Mouse (Mus musculus): ENCODE data around the gene Cdhr3.
A peak's percentile ranks its signal among the peaks of the same experiment; 100 is the strongest.

Cdhr3 gene

DNA sequence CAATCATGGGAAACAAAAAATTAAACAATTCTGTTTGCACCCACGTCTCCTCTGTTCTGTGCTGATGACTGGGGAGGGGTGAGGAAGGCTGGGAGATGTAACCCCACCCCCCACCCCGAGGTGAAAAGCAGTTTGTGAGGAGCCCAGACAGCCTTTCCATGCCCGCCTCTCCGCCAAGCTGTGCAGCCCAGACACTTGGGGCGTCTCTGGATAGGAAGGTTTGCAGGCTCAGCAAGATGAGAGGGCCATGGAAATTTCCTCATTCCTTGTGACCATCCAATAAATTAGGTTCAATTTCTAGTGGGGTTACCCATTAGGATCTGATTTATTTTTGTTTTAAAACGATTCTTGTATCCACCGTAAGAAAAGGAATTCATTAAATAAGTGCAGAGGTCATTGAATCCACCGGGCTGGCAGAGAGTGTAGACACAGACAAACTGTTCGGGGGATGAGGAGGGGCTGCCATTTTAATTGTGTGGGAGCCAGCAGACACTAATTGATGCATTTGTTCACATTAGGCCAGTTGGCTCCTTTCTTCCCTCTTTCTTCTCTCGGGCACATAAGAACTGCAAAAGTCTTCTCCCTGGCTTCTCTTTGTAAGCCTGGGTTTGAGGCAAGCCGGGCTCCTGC lies 57.5 kb downstream of the Cdhr3 start:
- DNase-seq (ENCODE audit: low spot score in 2 of 2): no peak

DNA sequence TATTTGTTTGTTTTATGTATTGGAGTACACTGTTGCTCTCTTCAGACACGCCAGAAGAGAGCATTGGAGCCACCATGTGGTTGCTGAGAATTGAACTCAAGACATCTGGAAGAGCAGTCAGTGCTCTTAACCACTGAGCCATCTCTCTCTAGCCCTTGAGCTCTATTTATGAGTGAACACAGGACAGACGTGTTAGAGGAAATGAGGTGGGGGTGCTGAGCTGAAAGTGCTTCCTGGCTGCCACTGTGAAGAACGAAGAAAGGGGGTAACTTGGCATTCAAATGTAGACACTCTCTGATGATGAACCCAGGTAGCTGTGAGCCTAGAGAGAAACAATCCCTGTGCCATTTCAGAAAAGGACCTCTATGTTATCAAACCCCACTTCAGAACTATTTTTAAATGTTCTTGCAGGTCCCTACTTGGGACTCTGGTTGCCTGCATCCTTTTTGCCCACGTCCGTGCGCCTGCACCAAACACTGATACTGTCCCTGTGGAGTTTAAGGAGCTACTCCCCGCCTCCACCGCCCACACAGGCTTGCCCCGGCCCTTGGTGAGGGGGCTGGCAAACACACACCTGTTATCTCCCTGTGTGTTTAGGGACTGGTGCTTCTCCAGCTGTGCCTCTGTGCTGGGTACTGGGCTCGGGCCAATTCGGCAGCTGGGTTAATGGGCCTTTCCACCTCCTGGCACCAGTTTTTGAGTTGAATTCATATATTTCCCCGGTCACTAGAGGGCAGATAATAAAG lies 58.2 kb downstream of the Cdhr3 start:
- DNase-seq (ENCODE audit: low spot score in 2 of 2): no peak

DNA sequence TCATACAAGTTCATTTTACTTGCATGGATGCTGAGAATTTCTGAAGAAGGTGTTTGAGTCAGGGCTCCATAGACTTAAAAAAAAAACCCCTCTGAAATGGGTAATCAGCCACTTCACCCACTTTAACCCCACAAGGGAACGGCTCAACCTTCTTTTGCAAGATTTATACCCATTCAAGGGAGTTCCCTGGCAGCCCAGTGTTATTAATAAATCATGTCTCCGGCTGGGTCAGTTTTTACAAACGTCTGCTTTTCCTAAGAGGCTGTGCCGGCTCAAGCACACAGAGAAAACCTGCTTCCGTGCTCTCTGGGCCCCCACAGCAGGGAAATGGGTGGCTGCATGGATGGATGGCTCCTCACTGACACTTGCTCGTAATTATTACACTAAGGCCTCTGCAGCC lies 59.5 kb downstream of the Cdhr3 start:
- DNase-seq (ENCODE audit: low spot score in 2 of 2): no peak

DNA sequence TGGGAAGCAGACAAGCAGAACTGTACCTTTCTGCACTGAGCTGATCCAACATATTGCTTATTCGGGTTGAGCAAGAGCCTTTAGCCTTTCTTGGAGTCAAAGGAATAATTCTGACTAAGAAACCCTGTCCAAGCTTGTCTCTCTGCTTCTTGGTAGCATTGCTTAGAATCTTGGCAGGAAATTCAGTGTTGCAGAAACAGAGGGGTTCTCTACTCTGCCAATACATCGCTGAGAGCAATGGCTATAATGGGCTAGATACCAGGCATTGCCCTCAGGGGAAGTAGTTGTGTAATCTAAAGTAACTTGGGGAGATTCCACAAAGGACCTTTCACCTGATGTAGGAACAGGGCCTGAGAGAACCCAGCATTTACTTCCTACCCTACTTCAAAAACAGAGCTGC lies 62.1 kb downstream of the Cdhr3 start:
- no peak for DNase-seq (ENCODE audit: low spot score in 2 of 2)

GRCm38 (mm10) chr12:33030066-33030465 lies 62.6 kb downstream of the Cdhr3 start:
- no peak for DNase-seq (ENCODE audit: low spot score in 2 of 2)

GRCm38 (mm10) chr12:33028708-33029107 lies 64.0 kb downstream of the Cdhr3 start:
- DNase-seq (ENCODE audit: low spot score in 2 of 2): no peak

GRCm38 (mm10) chr12:33028109-33028691 lies 64.5 kb downstream of the Cdhr3 start:
- no peak for DNase-seq (ENCODE audit: low spot score in 2 of 2)

- peak; percentile 36 to 67 for DNase-seq (ENCODE audit: low spot score in 2 of 2)
Measured at GRCm38 (mm10) chr12:33027093-33027492, 65.6 kb downstream of the Cdhr3 start.

GRCm38 (mm10) chr12:33024524-33024923 lies 68.2 kb downstream of the Cdhr3 start:
- DNase-seq (ENCODE audit: low spot score in 2 of 2): no peak

- DNase-seq (ENCODE audit: low spot score in 2 of 2): no peak
Measured at GRCm38 (mm10) chr12:33021751-33022150, 70.9 kb downstream of the Cdhr3 start.

DNA sequence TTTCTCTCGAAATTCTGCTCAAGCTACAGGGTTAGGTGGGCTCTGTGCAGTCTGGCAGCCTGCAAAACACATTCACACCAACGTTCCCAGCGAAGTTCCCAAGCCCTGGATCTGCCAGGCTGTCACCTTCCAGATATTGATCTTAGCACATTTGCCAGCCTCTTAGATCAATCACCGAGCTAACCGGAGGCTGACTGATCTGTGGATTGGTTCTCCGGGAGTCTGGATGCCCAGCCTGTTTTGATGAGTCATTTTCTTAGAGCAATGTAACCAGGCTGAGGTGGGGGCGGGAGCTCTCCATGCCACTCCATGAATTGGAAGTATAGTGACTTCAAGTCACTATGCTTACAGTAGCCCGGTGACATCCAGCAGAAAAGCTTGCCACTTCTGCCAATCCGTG lies 71.5 kb downstream of the Cdhr3 start:
- DNase-seq (ENCODE audit: low spot score in 2 of 2): no peak

GRCm38 (mm10) chr12:33020011-33020410 lies 72.7 kb downstream of the Cdhr3 start:
- no peak for DNase-seq (ENCODE audit: low spot score in 2 of 2)

- DNase-seq (ENCODE audit: low spot score in 2 of 2): no peak
Measured at GRCm38 (mm10) chr12:33018601-33019000, 74.1 kb downstream of the Cdhr3 start.

DNA sequence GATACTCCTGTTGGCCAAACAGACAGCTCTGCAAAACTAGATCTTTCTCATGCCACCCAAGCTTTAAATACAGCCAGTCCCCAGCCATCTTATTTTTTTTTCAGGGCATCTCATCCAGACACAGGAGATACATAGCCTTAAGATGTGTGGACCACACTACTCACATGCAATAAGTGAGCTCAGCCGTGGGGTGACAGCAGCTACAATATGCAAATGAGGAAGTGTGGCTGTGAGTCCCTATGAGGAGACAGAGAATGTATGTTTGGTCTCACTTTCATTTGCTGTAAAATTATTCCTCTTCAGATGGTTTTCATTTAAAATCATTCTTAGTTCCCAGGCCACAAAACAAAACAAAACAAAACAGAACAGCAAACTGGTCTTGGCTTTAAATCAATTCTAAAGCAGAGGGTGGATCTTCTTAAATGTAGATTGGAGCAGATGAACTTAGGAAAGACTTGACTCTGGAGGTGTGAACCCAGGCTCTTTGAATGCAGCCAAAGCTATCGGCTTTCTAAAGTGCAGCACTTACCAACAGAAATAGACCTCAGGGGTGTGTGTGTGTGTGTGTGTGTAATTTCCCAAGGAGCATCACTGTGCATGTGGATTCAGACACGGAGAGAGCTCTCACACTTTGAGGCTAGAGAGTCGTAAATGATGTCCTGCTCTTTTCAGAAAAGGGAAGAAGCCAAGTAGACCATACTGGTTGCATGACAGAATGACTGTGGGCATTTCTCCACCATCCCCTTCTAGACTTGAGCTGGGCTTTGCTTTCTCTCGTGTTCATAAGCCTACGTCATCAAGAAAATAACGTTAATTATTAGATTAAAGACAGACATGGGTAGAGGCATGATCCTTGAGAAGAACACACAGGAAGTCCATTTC lies 75.6 kb downstream of the Cdhr3 start:
- no peak for DNase-seq (ENCODE audit: low spot score in 2 of 2)

GRCm38 (mm10) chr12:33015103-33015502 lies 77.6 kb downstream of the Cdhr3 start:
- DNase-seq (ENCODE audit: low spot score in 2 of 2): no peak

- DNase-seq (ENCODE audit: low spot score in 2 of 2): no peak
Measured at GRCm38 (mm10) chr12:33014050-33014796, 78.5 kb downstream of the Cdhr3 start.

DNA sequence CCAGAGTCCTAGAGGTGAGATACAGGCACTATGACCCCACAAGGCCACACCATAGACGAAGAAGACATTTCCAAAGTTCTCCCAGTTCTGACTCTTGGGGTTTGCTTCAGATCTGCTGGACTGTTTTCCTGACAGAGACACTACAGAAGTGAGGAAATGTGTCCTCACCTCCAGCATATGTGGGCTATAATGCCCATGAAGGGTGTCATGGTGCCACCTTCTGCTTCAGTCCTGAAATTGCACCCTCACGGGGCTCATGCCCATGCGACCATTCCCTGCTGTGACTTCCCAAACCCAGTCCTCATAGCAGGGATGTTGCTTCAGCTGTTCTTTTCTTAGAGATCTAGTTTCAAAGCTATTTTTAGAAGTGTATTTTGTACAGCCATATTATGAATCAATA lies 82.6 kb downstream of the Cdhr3 start:
- peak; percentile 15 to 49 for DNase-seq (ENCODE audit: low spot score in 2 of 2)

DNA sequence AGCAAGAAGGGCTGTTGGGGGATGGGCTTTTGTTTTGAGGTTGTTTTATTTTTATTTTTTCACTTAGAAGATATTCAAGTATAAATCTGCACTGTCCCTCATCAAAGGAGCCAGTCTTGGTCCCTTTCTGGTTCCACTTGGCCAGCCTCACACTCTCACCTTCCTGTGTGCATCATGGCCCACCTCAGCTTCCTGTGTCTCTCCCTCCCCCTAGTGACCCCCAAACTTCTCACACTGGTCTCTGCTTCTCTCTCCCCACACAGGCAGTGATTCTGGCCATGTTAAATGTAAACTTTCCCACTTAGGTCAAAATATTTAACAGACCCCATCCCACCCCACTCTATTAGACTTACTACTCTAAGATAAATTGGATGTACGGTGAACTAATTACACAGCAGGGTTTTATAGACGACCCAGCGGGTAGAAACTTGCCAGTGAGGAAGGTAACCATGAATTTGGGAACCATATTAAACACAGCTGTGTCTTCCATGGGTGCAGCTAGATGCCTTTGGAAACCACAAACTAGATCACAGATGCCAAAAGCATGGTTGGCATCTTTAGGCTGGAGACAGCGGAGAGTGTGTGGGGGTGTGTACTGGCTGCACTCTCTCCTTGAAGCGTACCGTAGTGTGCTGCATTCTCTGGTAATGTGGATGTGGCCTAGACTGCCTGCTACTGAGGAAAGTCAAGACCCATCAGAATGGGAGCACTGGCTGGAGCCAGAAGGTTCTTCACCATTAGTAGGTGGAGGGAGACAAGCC lies 83.3 kb downstream of the Cdhr3 start:
- no peak for DNase-seq (ENCODE audit: low spot score in 2 of 2)

DNA sequence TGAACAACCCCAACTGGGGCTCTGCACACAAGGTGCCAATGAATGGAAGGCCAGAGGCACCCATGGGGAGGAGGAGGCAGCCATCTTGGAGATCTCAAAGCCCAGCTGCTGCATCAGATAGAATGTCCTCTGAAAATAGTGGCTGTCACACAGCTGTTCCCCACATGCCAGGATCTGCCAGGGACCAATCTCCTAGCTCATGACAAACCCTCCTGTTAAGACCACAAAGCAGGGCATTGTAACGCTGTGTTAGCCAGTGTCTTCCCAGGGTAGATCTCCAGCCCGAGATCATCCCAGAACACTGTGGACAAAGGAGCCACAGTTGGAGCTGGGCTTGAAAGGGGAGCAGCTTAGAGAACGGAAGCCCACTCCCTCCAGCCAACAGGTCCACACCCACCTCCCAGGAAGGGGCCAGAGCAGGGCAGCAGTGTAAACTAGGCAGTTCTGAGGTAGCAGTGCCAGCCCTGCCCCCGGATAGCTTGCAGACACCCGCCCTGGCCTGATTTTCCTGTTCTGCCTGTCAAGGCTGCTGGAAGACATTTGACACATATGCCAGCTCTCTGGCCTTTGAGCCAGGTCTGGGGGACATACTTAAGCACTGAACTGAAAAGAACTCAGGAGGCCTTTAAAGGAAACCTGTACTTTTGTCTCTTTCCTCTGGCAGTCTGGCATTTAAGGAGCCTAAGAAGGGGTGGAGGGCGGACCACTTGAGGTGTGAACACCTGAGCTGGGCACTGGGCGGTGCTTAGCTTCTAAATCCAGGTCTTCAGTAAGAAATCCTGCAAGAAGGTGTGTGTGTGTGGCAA lies 84.2 kb downstream of the Cdhr3 start:
- DNase-seq (ENCODE audit: low spot score in 2 of 2): no peak

GRCm38 (mm10) chr12:33007176-33007575 lies 85.5 kb downstream of the Cdhr3 start:
- no peak for DNase-seq (ENCODE audit: low spot score in 2 of 2)

All from spleen, postnatal 14 days (tissue).